Mouse (Mus musculus) gastrocnemius, postnatal 10 days (tissue): ENCODE results near the gene D5Ertd579e. TPM values are rescaled to one million over a fixed set of nuclear protein-coding genes. Genes with fewer than 3 reads are reported as not detected.

Experiments used
- total RNA-seq, 2 experiments: library from RNA; stranded (reverse); gene quantifications; 2 replicates each; pipeline ENCODE4 v1.2.3; 2021

D5Ertd579e gene
- total RNA-seq, 2 experiments from 2014 or later: 51.2 to 67.3 TPM

Other genes with a start within 250 kb of the D5Ertd579e start
- 10 to 100 TPM; 32.7 to 36.2 TPM for gene Grpel1, start 231.0 kb downstream of the D5Ertd579e start, total RNA-seq
- 10 to 100 TPM; 12.0 to 12.1 TPM for gene Tada2b, start 211.7 kb downstream of the D5Ertd579e start, total RNA-seq
- under 1 TPM; 0.12 to 0.16 TPM for gene Ccdc96, start 211.4 kb downstream of the D5Ertd579e start, total RNA-seq
- 10 to 100 TPM; 15.0 to 19.5 TPM for gene Tbc1d14, start 102.7 kb downstream of the D5Ertd579e start, total RNA-seq
- gene Bloc1s4, start 52.6 kb upstream of the D5Ertd579e start, total RNA-seq: 10 to 100 TPM in 1 of 2 experiments, 1 to 10 TPM in 1; 9.8 to 11.0 TPM
- 100 to 1,000 TPM; 319 to 321 TPM for gene Mrfap1, start 100.7 kb upstream of the D5Ertd579e start, total RNA-seq
- 10 to 100 TPM; 12.1 to 15.1 TPM for gene Man2b2, start 134.6 kb upstream of the D5Ertd579e start, total RNA-seq
- 1 to 10 TPM; 1.2 TPM for gene Ppp2r2c, start 172.5 kb upstream of the D5Ertd579e start, total RNA-seq